Mouse (Mus musculus): ENCODE data around the gene Sirt3. TPM values are rescaled to one million over a fixed set of nuclear protein-coding genes. Genes with fewer than 3 reads are reported as not detected.
A peak's percentile ranks its signal among the peaks of the same experiment; 100 is the strongest.
"Not testable (repeated sequence)": the region's sequence is repeated elsewhere in the genome, so short reads cannot be mapped to it uniquely, and the experiment has no call there.

Gene Sirt3
- polyA plus RNA-seq, 1 experiment from 2014 or later, result 60.5 TPM

GRCm38 (mm10) chr7:140890636-140891035 is 8.5 kb upstream of the Sirt3 start:
- H3K27me3 ChIP-seq; ATAC-seq (ENCODE audit: low FRiP score, low read depth); H3K4me1 ChIP-seq (replicated peaks); H3K9me3 ChIP-seq; H3K4me2 ChIP-seq; H3K4me3 ChIP-seq; H3K27ac ChIP-seq (replicated peaks); H3K9ac ChIP-seq: not testable (repeated sequence)
- WGBS, result 96% methylated on average over 16 of the region's 16 CpGs
- peaks cover 65% of the 10 kb centered on the region for H3K36me3 ChIP-seq

GRCm38 (mm10) chr7:140882469-140882803 is 327 bp upstream of the Sirt3 start:
- H3K9ac ChIP-seq, result peak overlapping the region; percentile 69
- peak; percentile 57; the same call in 1 of the 2 replicates for ATAC-seq (ENCODE audit: low FRiP score, low read depth)
- 0% methylated on average over 12 of the region's 12 CpGs for WGBS
- peak overlapping the region; percentile 86 for H3K27ac ChIP-seq (replicated peaks)
- H3K9me3 ChIP-seq, result no peaks in the 10 kb centered on the region
- H3K36me3 ChIP-seq, result peaks cover 14% of the 10 kb centered on the region
- peak overlapping the region; percentile 62 for H3K4me3 ChIP-seq
- peaks cover 19% of the 10 kb centered on the region for H3K4me1 ChIP-seq (replicated peaks)
- H3K4me2 ChIP-seq, result peak overlapping the region; percentile 61
- no peaks in the 10 kb centered on the region for H3K27me3 ChIP-seq

GRCm38 (mm10) chr7:140880865-140881515 is 1.1 kb downstream of the Sirt3 start:
- no peaks in the 10 kb centered on the region for H3K9me3 ChIP-seq
- peaks cover 19% of the 10 kb centered on the region for H3K4me1 ChIP-seq (replicated peaks)
- no peaks in the 10 kb centered on the region for H3K27me3 ChIP-seq
- peaks cover 2% of the 10 kb centered on the region; the same call in 1 of the 2 replicates for H3K36me3 ChIP-seq
- H3K9ac ChIP-seq, result peak overlapping the region; percentile 65
- peak overlapping the region; percentile 86 for H3K27ac ChIP-seq (replicated peaks)
- 26% methylated on average over 8 of the region's 8 CpGs for WGBS
- peak overlapping the region; percentile 62 for H3K4me3 ChIP-seq
- no peak for ATAC-seq (ENCODE audit: low FRiP score, low read depth)
- peak overlapping the region; percentile 61 for H3K4me2 ChIP-seq

- no peaks in the 10 kb centered on the region for H3K9me3 ChIP-seq
- H3K4me2 ChIP-seq, result peak overlapping the region; percentile 61
- H3K36me3 ChIP-seq, result peaks cover 5% of the 10 kb centered on the region; the same call in 1 of the 2 replicates
- H3K4me3 ChIP-seq, result no peak overlapping the region
- ATAC-seq (ENCODE audit: low FRiP score, low read depth), result no peak
- H3K4me1 ChIP-seq (replicated peaks), result peaks cover 19% of the 10 kb centered on the region
- no peak overlapping the region for H3K9ac ChIP-seq
- WGBS, result 90% methylated on average over 3 of the region's 3 CpGs
- H3K27me3 ChIP-seq, result no peaks in the 10 kb centered on the region
- no peak overlapping the region for H3K27ac ChIP-seq (replicated peaks)
These were observed 1.7 kb downstream of the Sirt3 start for GRCm38 (mm10) chr7:140880419-140880818.

GRCm38 (mm10) chr7:140879355-140879754 is 2.8 kb downstream of the Sirt3 start:
- WGBS, result 91% methylated on average over 7 of the region's 7 CpGs
- no peak for ATAC-seq (ENCODE audit: low FRiP score, low read depth)
- H3K4me3 ChIP-seq, result no peak overlapping the region
- H3K4me1 ChIP-seq (replicated peaks), result peaks cover 19% of the 10 kb centered on the region
- peaks cover 5% of the 10 kb centered on the region; the same call in 1 of the 2 replicates for H3K36me3 ChIP-seq
- no peaks in the 10 kb centered on the region for H3K27me3 ChIP-seq
- H3K4me2 ChIP-seq, result no peak overlapping the region
- H3K9me3 ChIP-seq, result no peaks in the 10 kb centered on the region
- H3K27ac ChIP-seq (replicated peaks), result no peak overlapping the region
- no peak overlapping the region for H3K9ac ChIP-seq

DNA sequence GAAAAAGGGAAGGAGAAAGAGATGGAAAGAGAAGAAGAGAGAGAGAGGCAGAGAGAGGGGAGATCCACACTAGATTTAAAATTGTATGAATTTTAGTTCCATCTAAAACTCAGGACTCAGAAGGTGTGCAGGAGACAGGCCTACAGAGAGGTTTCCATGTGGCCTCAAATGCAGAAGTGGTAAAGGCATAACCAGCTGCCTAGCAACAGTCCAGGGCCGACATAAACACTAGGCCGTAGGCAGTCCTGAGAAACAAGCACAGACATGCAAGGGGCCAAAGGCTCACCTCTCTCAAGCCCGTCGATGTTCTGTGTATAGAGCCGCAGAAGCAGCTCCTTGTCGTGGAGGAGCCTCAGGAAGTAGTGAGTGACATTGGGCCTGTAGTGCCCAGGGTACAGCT is 4.7 kb downstream of the Sirt3 start:
- Histone ChIP-seq H3K9ac (no peak overlapping the region), H3K4me1 (replicated peaks) (peaks cover 9% of the 10 kb centered on the region), H3K36me3 (peaks cover 5% of the 10 kb centered on the region; the same call in 1 of the 2 replicates), H3K9me3 (no peaks in the 10 kb centered on the region), H3K4me2 (no peak overlapping the region), H3K27me3 (no peaks in the 10 kb centered on the region), H3K4me3 (no peak overlapping the region), H3K27ac (replicated peaks) (no peak overlapping the region)
- WGBS, result 92% methylated on average over 6 of the region's 6 CpGs
- ATAC-seq (ENCODE audit: low FRiP score, low read depth), result no peak

GRCm38 (mm10) chr7:140874224-140874623 is 7.9 kb downstream of the Sirt3 start:
- Histone ChIP-seq H3K9ac (no peak overlapping the region), H3K4me3 (no peak overlapping the region), H3K27ac (replicated peaks) (no peak overlapping the region), H3K36me3 (peaks cover 5% of the 10 kb centered on the region; the same call in 1 of the 2 replicates), H3K4me1 (replicated peaks) (no peaks in the 10 kb centered on the region), H3K4me2 (no peak overlapping the region), H3K9me3 (no peaks in the 10 kb centered on the region), H3K27me3 (no peaks in the 10 kb centered on the region)
- 90% methylated on average over 4 of the region's 4 CpGs for WGBS
- no peak for ATAC-seq (ENCODE audit: low FRiP score, low read depth)

GRCm38 (mm10) chr7:140864761-140865160 is 17.3 kb downstream of the Sirt3 start:
- Histone ChIP-seq H3K9ac (no peak overlapping the region), H3K27me3 (no peaks in the 10 kb centered on the region), H3K4me3 (no peak overlapping the region), H3K9me3 (no peaks in the 10 kb centered on the region), H3K4me1 (replicated peaks) (peaks cover 5% of the 10 kb centered on the region; the same call in 1 of the 2 replicates), H3K27ac (replicated peaks) (no peak overlapping the region), H3K36me3 (peaks cover 42% of the 10 kb centered on the region), H3K4me2 (no peak overlapping the region)
- whole genome bisulfite sequencing, result 91% methylated on average over 12 of the region's 12 CpGs
- ATAC-seq (ENCODE audit: low FRiP score, low read depth), result no peak

- Histone ChIP-seq H3K4me3 (no peak overlapping the region), H3K9ac (no peak overlapping the region), H3K9me3 (no peaks in the 10 kb centered on the region), H3K4me1 (replicated peaks) (peaks cover 27% of the 10 kb centered on the region), H3K27me3 (no peaks in the 10 kb centered on the region), H3K4me2 (no peak overlapping the region), H3K36me3 (peaks cover 46% of the 10 kb centered on the region), H3K27ac (replicated peaks) (no peak overlapping the region)
- WGBS, result 94% methylated on average over 5 of the region's 5 CpGs
- no peak for ATAC-seq (ENCODE audit: low FRiP score, low read depth)
These were observed 21.4 kb downstream of the Sirt3 start for GRCm38 (mm10) chr7:140860728-140861127.

DNA sequence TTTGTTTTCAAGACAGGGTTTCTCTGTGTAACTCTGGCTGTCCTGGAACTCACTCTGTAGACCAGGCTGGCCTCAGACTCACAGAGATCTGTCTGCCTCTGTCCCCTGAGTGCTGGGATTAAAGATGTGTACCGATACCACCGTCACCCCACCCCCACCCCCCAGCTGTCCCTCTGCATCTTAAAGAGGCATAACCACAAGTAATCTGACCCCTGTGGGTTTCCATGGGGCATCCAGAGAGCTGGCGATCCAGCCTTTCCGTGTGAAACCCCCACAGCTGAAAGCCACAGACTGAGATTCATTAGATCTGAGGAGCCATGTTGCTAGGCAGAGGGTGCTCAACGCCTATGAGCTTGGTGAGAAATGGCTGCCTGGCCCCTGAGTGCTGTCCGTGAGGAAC is 22.1 kb downstream of the Sirt3 start:
- 68% methylated on average over 6 of the region's 6 CpGs for WGBS
- no peak overlapping the region for H3K9ac ChIP-seq
- no peaks in the 10 kb centered on the region for H3K27me3 ChIP-seq
- H3K4me1 ChIP-seq (replicated peaks), result peaks cover 34% of the 10 kb centered on the region
- no peak for ATAC-seq (ENCODE audit: low FRiP score, low read depth)
- no peaks in the 10 kb centered on the region for H3K9me3 ChIP-seq
- H3K4me3 ChIP-seq, result no peak overlapping the region
- no peak overlapping the region for H3K27ac ChIP-seq (replicated peaks)
- H3K4me2 ChIP-seq, result no peak overlapping the region
- peaks cover 46% of the 10 kb centered on the region for H3K36me3 ChIP-seq

GRCm38 (mm10) chr7:140858746-140859145 is 23.4 kb downstream of the Sirt3 start:
- Histone ChIP-seq H3K4me2 (peak overlapping the region; percentile 80), H3K9me3 (no peaks in the 10 kb centered on the region), H3K27ac (replicated peaks) (no peak overlapping the region), H3K36me3 (peaks cover 46% of the 10 kb centered on the region), H3K4me3 (peak overlapping the region; percentile 90), H3K27me3 (no peaks in the 10 kb centered on the region), H3K4me1 (replicated peaks) (peaks cover 36% of the 10 kb centered on the region), H3K9ac (peak overlapping the region; percentile 90)
- ATAC-seq (ENCODE audit: low FRiP score, low read depth), result no peak
- WGBS, result 95% methylated on average over 8 of the region's 8 CpGs

DNA sequence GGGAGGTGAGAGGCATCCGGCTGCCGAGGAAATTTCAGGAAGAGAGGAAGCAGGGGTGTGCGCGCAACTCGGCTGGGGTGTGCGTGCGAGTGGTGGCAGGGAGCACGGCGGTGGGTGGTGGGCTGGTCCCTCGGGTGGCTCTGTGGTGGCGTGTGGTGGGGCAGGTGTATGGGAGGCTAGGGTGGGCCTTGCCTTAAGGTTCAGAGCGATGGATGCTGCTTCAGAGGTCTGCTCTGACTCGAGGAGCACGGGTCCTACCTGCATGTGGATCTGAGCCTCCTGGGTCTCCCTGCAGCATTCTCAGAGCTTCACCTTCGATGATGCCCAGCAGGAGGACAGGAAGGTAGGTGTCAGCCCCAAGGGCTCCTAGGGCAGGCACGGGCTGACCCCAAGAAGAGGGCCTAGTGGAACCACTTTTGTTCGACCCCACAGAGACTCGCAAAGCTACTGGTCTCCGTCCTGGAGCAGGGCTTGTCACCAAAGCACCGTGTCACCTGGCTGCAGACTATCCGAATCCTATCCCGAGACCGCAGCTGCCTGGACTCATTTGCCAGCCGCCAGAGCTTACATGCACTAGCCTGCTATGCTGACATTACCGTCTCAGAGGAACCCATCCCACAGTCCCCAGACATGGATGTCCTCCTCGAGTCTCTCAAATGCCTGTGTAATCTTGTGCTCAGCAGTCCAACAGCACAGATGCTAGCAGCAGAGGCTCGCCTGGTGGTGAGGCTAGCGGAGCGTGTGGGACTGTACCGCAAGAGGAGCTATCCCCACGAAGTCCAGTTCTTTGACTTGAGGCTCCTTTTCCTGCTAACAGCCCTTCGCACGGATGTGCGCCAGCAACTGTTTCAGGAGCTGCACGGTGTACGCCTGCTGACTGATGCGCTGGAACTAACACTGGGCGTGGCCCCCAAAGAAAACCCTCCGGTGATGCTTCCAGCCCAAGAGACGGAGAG is 24.3 kb downstream of the Sirt3 start, which contains the start of gene Bet1l:
Bet1l (minus strand) TSS at position 28 of the 956 bp plus-strand sequence.
- H3K9ac ChIP-seq, result peak within 1 kb of the TSS; percentile 90
- H3K9me3 ChIP-seq, result no peaks in the 10 kb centered on the region
- H3K36me3 ChIP-seq, result peaks cover 46% of the 10 kb centered on the region
- ATAC-seq (ENCODE audit: low FRiP score, low read depth), result peak; percentile 54
- WGBS, result 38% methylated on average over 40 of the region's 40 CpGs
- H3K27ac ChIP-seq (replicated peaks), result peak within 1 kb of the TSS; percentile 93
- peak within 1 kb of the TSS; percentile 80 for H3K4me2 ChIP-seq
- no peaks in the 10 kb centered on the region for H3K27me3 ChIP-seq
- H3K4me1 ChIP-seq (replicated peaks), result peaks cover 36% of the 10 kb centered on the region
- H3K4me3 ChIP-seq, result peak within 1 kb of the TSS; percentile 90

Measured in hindbrain, embryonic 15.5 days (tissue).